Comparison of ENCODE assay signal across 9 mouse cellular contexts in genomic region chr4:114917091-114917490, GRCm38 (mm10). TPM values are rescaled to one million over a fixed set of nuclear protein-coding genes. Genes with fewer than 3 reads are reported as not detected.
DNase-seq lines count a peak whose midpoint lies in the region; ATAC-seq lines count a peak whose summit lies in the region.
"Had no signal": no experiment of that assay in that cellular context is flagged by ENCODE, and none has a peak within 500 bp of the region (broad histone marks: within the 10 kb centered on the region; RNA-seq: fewer than 3 reads in every experiment).

No protein-coding gene starts in this region.

- 38% methylated on average over 2 of the region's 2 CpGs for WGBS in heart, embryonic 10.5 days
- 43% methylated on average over 2 of the region's 2 CpGs for WGBS in limb, embryonic 11.5 days

- no peak overlapping the region for H3K9ac ChIP-seq in limb, embryonic 11.5 days (ENCODE audit: low read length)
- H3K9ac ChIP-seq: limb, embryonic 12.5 days had no signal

- DNase-seq in heart, adult 18-20 months, result peak; percentile 49 to 62
- DNase-seq in heart, embryonic 10.5 days (ENCODE audit: low spot score), result no peak
- DNase-seq in testis, postnatal 10 days (ENCODE audit: low spot score), result peak; percentile 67
- no peak for DNase-seq in testis, postnatal 14 days (ENCODE audit: low spot score)
- DNase-seq in c-Kit-positive CD71-negative TER-119-negative erythroid progenitor cells, embryonic 14.5 days (ENCODE audit: low read depth), result peak; percentile 58
- peak; percentile 77 for DNase-seq in limb, embryonic 11.5 days (ENCODE audit: low spot score)
- DNase-seq in splenic B cell, adult 2 months (ENCODE audit: low read depth, low spot score), result peak; percentile 77
- DNase-seq in cerebellum, adult 18-20 months, result no peak

- no peak overlapping the region for H3K27ac ChIP-seq in heart, embryonic 10.5 days
- no peak overlapping the region for H3K27ac ChIP-seq in limb, embryonic 11.5 days (replicated peaks; ENCODE audit: low read depth, low read length)
- H3K27ac ChIP-seq: limb, embryonic 12.5 days had no signal

- peaks cover 71% of the 10 kb centered on the region for H3K27me3 ChIP-seq in heart, embryonic 10.5 days (ENCODE audit: insufficient read depth, poor library complexity, severe bottlenecking)
- peaks cover 70% of the 10 kb centered on the region for H3K27me3 ChIP-seq in limb, embryonic 11.5 days (ENCODE audit: control insufficient read depth, insufficient read depth, low read length)
- no peaks in the 10 kb centered on the region for H3K27me3 ChIP-seq in splenic B cell, adult 2 months (ENCODE audit: control insufficient read depth, insufficient read depth, low read length, poor library complexity, severe bottlenecking)

- no peak for ATAC-seq in limb, embryonic 11.5 days (ENCODE audit: insufficient number of reproducible peaks, low FRiP score, low TSS enrichment, low read depth)

- H3K9me3 ChIP-seq in heart, embryonic 10.5 days, result no peaks in the 10 kb centered on the region
- H3K9me3 ChIP-seq in limb, embryonic 11.5 days (ENCODE audit: control insufficient read depth, low read length), result no peaks in the 10 kb centered on the region
- H3K9me3 ChIP-seq: limb, embryonic 12.5 days had no signal

- H3K4me2 ChIP-seq in limb, embryonic 11.5 days (ENCODE audit: low read depth, severe bottlenecking), result no peak overlapping the region
- H3K4me2 ChIP-seq: limb, embryonic 12.5 days had no signal

- H3K4me3 ChIP-seq in heart, embryonic 10.5 days, result no peak overlapping the region
- H3K4me3 ChIP-seq in limb, embryonic 11.5 days (ENCODE audit: low read depth, low read length), result no peak overlapping the region
- H3K4me3 ChIP-seq: limb, embryonic 12.5 days had no signal

- peaks cover 9% of the 10 kb centered on the region; the same call in 1 of the 2 replicates for H3K4me1 ChIP-seq in heart, embryonic 10.5 days
- 0 out of 2 replicates have a peak, but pooled peaks cover 2% of the 10 kb centered on the region for H3K4me1 ChIP-seq in limb, embryonic 11.5 days (ENCODE audit: control insufficient read depth, insufficient read depth, low read length)

- no peaks in the 10 kb centered on the region for H3K36me3 ChIP-seq in heart, embryonic 10.5 days
- H3K36me3 ChIP-seq in limb, embryonic 11.5 days (ENCODE audit: control insufficient read depth, insufficient read depth, low read length), result no peaks in the 10 kb centered on the region
- H3K36me3 ChIP-seq in splenic B cell, adult 2 months (ENCODE audit: control insufficient read depth, insufficient read depth, low read length, poor library complexity, severe bottlenecking), result no peaks in the 10 kb centered on the region
- H3K36me3 ChIP-seq: limb, embryonic 12.5 days had no signal

RNA-seq across cellular contexts. Expression of gene Foxd2, which starts 8.4 kb away (rescaled TPM):
- total RNA-seq in heart, adult 18-20 months (2021), result under 1 TPM; 0.35 to 0.49 TPM
- 0.42 and 1.3 TPM in 2 replicates for polyA plus RNA-seq in heart, embryonic 10.5 days (2016; fragmentation: Nextera tagmentation; extraction: Ambion mirVana)
- 0.20 and 0.67 TPM in 2 replicates for polyA plus RNA-seq in limb, embryonic 11.5 days (2014; fragmentation: Nextera tagmentation; extraction: Ambion mirVana)

RNA-seq across cellular contexts. Expression of gene Foxe3, which starts 8.7 kb away (rescaled TPM):
- not detected for total RNA-seq in heart, adult 18-20 months (2021)
- polyA plus RNA-seq in heart, embryonic 10.5 days (2016; fragmentation: Nextera tagmentation; extraction: Ambion mirVana), result 0.62 TPM in 1 of 2 replicates, not detected in the other
- polyA plus RNA-seq in limb, embryonic 11.5 days (2014; fragmentation: Nextera tagmentation; extraction: Ambion mirVana), result not detected in 2 replicates
- polyA plus RNA-seq: limb, embryonic 12.5 days had no signal

Comparison
In these comparisons a context has a peak if more than half of its experiments do, and no peak if none do; other contexts are left out.
1. DNase-seq: peak in heart, adult 18-20 months (2 of 2), testis, postnatal 10 days (single experiment), c-Kit-positive CD71-negative TER-119-negative erythroid progenitor cells, embryonic 14.5 days (single experiment), limb, embryonic 11.5 days (single experiment) and splenic B cell, adult 2 months (single experiment); none in heart, embryonic 10.5 days (single experiment), testis, postnatal 14 days (single experiment) and cerebellum, adult 18-20 months (0 of 2).